Mouse (Mus musculus) adrenal gland, postnatal 0 days (tissue): ENCODE results near the gene Decr2. TPM values are rescaled to one million over a fixed set of nuclear protein-coding genes. Genes with fewer than 3 reads are reported as not detected.

Experiments
- polyA plus RNA-seq: library from polyadenylated mRNA; unstranded; fragments of >200 nt; fragmentation: Nextera tagmentation; extraction: Ambion mirVana; gene quantifications from 2 replicates; pipeline ENCODE4 v1.2.1, GENCODE M21; 2015

The Decr2 gene
- polyA plus RNA-seq = 37.1 and 42.1 TPM in 2 replicates

DNA sequence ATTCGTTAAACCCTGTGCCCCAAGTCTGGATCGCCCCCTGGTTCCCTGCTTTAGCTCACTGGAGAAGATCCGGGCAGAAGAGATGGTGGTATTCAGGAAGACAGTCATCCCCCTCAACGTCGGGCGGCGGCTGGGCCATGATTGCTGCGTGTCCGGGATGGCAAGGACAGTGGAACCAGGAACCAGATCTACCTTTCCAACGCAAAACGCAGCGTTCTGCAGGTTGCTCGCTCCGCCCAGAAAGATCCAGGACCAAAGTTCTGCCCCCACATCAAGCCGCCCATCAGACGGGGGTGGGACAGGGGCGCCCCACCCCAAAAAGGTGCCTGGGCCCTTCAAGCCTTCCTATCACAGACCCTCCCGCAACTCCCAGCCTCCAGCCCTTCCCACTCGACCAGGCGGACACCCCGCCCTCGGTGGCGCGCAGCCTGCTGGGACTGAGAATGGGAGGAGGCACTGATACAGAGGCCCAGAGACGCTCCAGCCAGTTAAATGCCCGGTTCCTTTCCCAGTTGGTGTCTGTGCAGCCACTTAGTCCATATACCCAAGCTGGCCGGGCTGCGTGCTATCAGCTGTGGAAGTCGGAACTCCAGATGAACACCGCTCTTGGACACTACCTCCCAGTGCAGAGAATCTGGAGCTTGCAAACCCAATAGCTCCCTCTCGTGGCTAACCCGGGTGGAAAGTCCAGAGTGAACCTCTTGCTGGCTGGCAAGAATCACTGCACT lies at the start of gene Decr2:
TSS of gene Decr2 (minus strand) at position 433 of the 728 bp plus-strand sequence.

DNA sequence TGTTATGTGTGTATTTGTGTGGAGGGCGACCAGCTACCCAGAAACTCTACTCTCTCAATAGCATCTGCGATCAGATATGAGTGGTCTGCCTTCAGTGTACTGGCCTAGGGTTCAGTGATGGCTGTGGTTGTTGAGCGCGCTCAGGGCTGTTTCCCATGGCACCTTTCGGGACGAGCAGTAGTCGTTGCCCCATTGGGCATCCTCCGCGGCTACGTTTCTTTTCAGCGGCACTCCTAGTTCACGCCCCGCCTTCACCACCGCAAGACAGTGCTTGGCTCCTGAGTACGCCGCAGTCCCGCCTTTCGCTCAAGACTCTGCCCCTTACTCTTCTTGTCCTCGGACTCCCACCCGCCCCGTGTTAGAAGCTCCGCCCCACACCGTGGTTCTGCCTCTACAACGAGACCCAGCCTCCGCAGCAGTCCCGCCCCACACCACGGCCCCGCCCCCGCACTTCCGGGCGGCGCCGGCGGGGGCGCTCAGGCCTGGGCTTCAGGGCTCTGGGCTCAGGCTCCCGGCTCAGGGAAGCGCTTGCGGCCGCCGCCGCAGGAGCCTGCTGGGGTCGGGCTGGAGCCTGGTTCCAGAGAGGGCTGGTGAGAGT lies 48.2 kb upstream of the Decr2 start, which contains the start of gene Axin1:
TSS of gene Axin1 (plus strand) at position 450 of the 598 bp plus-strand sequence.

DNA sequence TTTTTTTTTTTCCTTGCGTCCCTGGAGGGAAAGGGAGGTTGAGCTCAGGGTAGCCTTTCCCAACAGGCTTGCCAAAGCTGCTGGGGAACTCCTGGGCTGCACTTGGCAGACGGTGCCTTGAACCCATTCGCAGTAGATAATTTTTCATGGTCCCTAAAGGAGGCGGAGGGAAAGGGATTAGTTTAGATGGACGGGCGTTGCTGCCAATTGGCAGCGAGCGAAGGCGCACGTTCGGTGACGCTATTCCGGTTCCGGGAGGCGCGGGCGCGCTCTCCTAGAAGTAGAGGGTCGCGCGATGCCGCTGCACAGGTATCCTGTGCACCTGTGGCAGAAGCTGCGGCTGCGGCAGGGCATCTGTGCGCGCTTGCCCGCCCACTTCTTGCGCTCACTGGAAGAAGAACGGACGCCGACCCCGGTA lies 33.1 kb upstream of the Decr2 start, which contains the start of gene Mrpl28:
TSS of gene Mrpl28 (plus strand) at position 234 of the 418 bp plus-strand sequence.

DNA sequence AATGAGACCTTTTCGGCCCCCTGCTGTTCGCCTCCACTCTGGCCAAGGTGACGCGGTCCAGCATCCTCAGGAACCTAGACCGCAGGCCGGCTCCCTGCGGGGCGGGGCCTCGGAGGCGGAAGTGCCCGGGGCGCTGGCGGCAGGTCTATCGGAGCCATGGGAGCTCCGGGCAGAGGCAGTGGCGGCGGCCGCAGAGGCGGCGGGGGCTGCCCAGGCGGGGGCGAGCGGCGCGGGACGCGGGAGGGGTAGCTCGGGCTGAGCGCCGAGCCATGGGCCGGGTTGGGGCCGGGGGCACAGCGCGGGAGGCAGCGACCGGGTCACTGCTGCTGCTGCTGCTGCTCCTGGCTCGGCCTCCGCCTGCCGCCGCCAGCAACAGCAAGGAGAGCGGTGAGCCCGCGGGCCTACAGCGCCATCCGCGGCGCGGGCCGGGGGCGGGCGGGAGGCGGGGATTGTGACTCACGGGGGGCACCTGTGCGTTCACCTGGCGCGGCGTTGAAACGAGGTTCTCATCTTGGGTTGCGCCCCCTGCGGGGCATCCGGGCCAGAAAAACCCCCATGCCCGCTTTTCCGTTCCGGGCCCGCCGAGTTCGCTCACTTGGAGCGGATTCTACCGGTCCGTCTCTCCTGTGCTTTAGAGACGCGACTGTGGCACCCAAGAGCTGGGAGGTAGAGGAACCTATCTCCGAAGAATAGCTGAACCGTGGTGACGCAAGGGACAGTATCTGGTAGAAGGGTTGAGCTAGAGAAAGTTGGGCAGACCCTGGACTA lies 23.2 kb upstream of the Decr2 start, which contains the start of gene Tmem8:
TSS of gene Tmem8 (plus strand) at position 119 of the 768 bp plus-strand sequence.

DNA sequence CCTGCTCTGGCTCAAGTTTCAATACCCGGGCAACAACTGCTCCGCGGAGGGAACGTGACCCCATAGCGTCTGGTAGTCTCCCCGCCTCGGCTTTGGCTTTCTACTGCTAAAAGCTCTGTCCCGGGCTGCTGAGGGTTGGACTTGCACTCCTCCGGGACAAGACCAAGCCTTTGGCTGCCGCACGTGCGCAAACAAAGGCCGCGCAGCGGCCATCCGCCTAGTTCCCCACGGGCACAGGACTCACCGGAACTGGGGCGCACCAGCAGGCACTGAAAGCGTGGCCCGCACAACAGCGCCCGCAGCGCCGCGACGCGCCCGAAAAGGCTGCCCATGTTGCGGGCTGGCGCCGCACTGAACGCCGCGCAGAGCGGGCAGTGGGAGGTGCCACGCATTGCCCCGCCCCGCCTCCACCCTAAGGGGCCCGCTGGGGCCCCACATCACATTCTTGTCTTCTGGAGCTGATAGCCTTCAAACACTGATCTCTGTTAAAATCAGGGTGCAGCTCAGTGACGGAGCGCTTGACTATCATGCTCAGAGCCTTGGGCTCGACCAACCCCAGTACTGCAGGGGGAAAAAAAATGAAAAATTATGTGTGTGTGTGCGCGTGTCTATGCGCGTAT lies 5.1 kb upstream of the Decr2 start, which contains the start of gene Nme4:
TSS of gene Nme4 (minus strand) at position 482 of the 620 bp plus-strand sequence.

DNA sequence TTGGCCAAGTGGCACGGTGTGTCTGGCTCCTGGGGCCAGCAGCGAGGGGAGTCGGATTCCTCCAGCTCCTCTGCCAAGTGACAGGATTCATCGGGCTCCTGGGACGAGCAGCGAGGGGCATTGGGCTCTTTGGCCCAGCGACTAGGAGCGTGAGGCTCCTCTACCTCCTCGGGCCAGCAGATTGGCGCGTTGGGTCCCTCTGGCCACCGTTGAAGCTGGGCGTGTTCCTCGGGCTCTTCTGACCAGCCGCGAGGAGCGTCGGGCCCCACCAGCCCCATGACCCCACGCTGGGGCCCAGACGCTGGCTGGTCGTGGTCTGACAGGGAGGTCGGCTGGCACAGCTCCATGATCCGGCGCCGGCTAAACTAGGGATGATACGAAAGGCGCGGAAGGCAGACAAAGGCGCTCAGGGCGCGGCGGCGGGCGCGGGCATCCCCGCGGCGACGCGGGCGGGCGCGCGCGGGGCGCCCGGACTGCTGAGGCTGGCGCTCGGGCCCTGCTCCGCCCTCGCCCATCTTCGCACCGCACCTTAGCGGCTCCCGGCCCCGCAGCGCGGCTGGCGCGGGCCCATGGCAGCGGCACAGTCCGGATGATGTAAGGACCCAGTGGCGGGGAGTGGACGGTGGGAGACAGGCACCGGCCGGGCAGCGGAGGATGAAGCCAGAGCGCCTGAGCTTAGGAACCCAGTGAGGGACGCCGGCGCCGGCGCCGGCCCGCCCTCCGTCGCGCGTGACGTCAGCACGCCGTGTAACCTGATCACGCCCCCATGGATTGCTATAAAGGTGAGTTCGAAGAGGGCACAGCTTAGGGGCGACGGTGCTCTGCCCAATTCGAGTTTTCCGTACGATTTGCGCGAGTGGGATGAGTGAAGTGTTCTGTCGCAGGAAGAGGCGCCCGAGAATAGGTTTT lies 21.1 kb downstream of the Decr2 start, which contains the start of gene Rab11fip3:
TSS of gene Rab11fip3 (minus strand) at position 725 of the 909 bp plus-strand sequence.

Other genes starting within 250 kb of the Decr2 start
- gene Gm20683, start 248.6 kb downstream of the Decr2 start, polyA plus RNA-seq = 2.3 and 4.6 TPM in 2 replicates
- 10.4 and 18.4 TPM in 2 replicates for gene Rhot2, start 245.5 kb downstream of the Decr2 start, polyA plus RNA-seq
- gene Wdr90, start 228.8 kb downstream of the Decr2 start, polyA plus RNA-seq = 7.4 and 12.5 TPM in 2 replicates
- gene Mcrip2, start 221.6 kb downstream of the Decr2 start, polyA plus RNA-seq = 272 and 300 TPM in 2 replicates
- 88.6 and 139 TPM in 2 replicates for gene Mettl26, start 215.3 kb downstream of the Decr2 start, polyA plus RNA-seq
- gene Wfikkn1, start 209.5 kb downstream of the Decr2 start, polyA plus RNA-seq = 0.36 and 0.51 TPM in 2 replicates
- 20.0 and 27.4 TPM in 2 replicates for gene Rab40c, start 170.6 kb downstream of the Decr2 start, polyA plus RNA-seq
- gene Pigq, start 145.4 kb downstream of the Decr2 start, polyA plus RNA-seq = 35.6 and 46.1 TPM in 2 replicates
- gene Nhlrc4, start 145.4 kb downstream of the Decr2 start, polyA plus RNA-seq = 0.18 TPM in 1 of 2 replicates, not detected in the other
- 0.21 TPM in 1 of 2 replicates, not detected in the other for gene A930017K11Rik, start 137.8 kb downstream of the Decr2 start, polyA plus RNA-seq
- 9.1 and 11.3 TPM in 2 replicates for gene Capn15, start 104.5 kb downstream of the Decr2 start, polyA plus RNA-seq
- gene Rab11fip3, start 20.8 kb downstream of the Decr2 start, polyA plus RNA-seq = 6.9 and 7.5 TPM in 2 replicates
- 32.7 and 33.1 TPM in 2 replicates for gene Nme4, start 5.3 kb upstream of the Decr2 start, polyA plus RNA-seq
- gene Tmem8, start 23.0 kb upstream of the Decr2 start, polyA plus RNA-seq = 3.1 and 4.5 TPM in 2 replicates
- gene Mrpl28, start 33.2 kb upstream of the Decr2 start, polyA plus RNA-seq = 180 and 209 TPM in 2 replicates
- 14.9 and 18.4 TPM in 2 replicates for gene Axin1, start 48.4 kb upstream of the Decr2 start, polyA plus RNA-seq
- gene Pdia2, start 108.8 kb upstream of the Decr2 start, polyA plus RNA-seq = 3.2 and 6.9 TPM in 2 replicates
- gene Rgs11, start 112.6 kb upstream of the Decr2 start, polyA plus RNA-seq = 10.2 and 16.3 TPM in 2 replicates
- gene Arhgdig, start 117.4 kb upstream of the Decr2 start, polyA plus RNA-seq = 36.0 and 74.3 TPM in 2 replicates
- gene Fam234a, start 153.9 kb upstream of the Decr2 start, polyA plus RNA-seq = 48.4 and 80.9 TPM in 2 replicates
- gene Luc7l, start 162.6 kb upstream of the Decr2 start, polyA plus RNA-seq = 44.4 and 65.5 TPM in 2 replicates